Mouse (Mus musculus) liver, embryonic 11.5 days (tissue): Measurements from ENCODE around the gene Serpina1e. TPM values are rescaled to one million over a fixed set of nuclear protein-coding genes. Genes with fewer than 3 reads are reported as not detected.
"Not testable (repeated sequence)": the region's sequence is repeated elsewhere in the genome, so short reads cannot be mapped to it uniquely, and the experiment has no call there.

Source experiments
- ATAC-seq: fragments of 200-750 bp; cut with Nextera tagmentation; replicated peaks from 2 replicates; pipeline ENCODE4 v1.8.0; 2017; ENCODE audit warnings: moderate number of reproducible peaks, mild to moderate bottlenecking, moderate TSS enrichment, moderate library complexity; ENCODE audit not compliant: low FRiP score
- DNase-seq: peaks from one replicate; pipeline ENCODE4 v3.0.0-alpha.2; 2017; ENCODE audit warnings: low spot score
- H3K27ac ChIP-seq: fragments of 300-500 bp; sonication (generic); 2 replicates; pipeline ENCODE4 v1.5.1; 2014; ENCODE audit warnings: mild to moderate bottlenecking, low read depth, low read length, control low read depth
- H3K27me3 ChIP-seq: fragments of 300-500 bp; sonication (generic); replicated peaks from 2 replicates; pipeline ENCODE4 v1.6.1; 2014; ENCODE audit warnings: low read length, mixed read lengths; ENCODE audit not compliant: control insufficient read depth, insufficient read depth
- H3K36me3 ChIP-seq: fragments of 300-500 bp; sonication (generic); 2 replicates; pipeline ENCODE4 v1.6.1; 2014; ENCODE audit warnings: mild to moderate bottlenecking, low read length, moderate library complexity, mixed read lengths; ENCODE audit not compliant: control insufficient read depth, insufficient read depth
- H3K4me1 ChIP-seq: fragments of 300-500 bp; sonication (generic); replicated peaks from 2 replicates; pipeline ENCODE4 v1.6.1; 2014; ENCODE audit warnings: low read length, mixed read lengths; ENCODE audit not compliant: control insufficient read depth, insufficient read depth
- H3K4me2 ChIP-seq: fragments of 300-500 bp; sonication (generic); 2 replicates; pipeline ENCODE4 v1.6.1; 2014; ENCODE audit warnings: mild to moderate bottlenecking, control low read depth, moderate library complexity
- H3K4me3 ChIP-seq: fragments of 300-500 bp; sonication (generic); 2 replicates; pipeline ENCODE4 v1.5.1; 2014; ENCODE audit warnings: low read depth, low read length, control low read depth
- H3K9ac ChIP-seq: fragments of 300-500 bp; sonication (generic); 2 replicates; pipeline ENCODE4 v1.6.1; 2014; ENCODE audit warnings: low read depth, low read length, control low read depth
- H3K9me3 ChIP-seq: fragments of 300-500 bp; sonication (generic); 2 replicates; pipeline ENCODE4 v1.6.1; 2016; ENCODE audit warnings: low read length, inconsistent platforms, mixed read lengths; ENCODE audit not compliant: control insufficient read depth
- WGBS: fragments of 180-500 bp; shearing (Covaris S2); extraction: QIAGEN DNeasy Blood & Tissue Kit; methylation state at CpG from one replicate; pipeline ENCODE4 v1.1.7; 2014; 5-methylcytosine and 5-hydroxymethylcytosine counted together
- polyA plus RNA-seq: library from polyadenylated mRNA; unstranded; fragments of >200 nt; fragmentation: Nextera tagmentation; extraction: Ambion mirVana; gene quantifications from 2 replicates; pipeline ENCODE4 v1.2.1, GENCODE M21; 2014

The Serpina1e gene
- polyA plus RNA-seq, 1 experiment from 2014 or later = 37.7 TPM

DNA sequence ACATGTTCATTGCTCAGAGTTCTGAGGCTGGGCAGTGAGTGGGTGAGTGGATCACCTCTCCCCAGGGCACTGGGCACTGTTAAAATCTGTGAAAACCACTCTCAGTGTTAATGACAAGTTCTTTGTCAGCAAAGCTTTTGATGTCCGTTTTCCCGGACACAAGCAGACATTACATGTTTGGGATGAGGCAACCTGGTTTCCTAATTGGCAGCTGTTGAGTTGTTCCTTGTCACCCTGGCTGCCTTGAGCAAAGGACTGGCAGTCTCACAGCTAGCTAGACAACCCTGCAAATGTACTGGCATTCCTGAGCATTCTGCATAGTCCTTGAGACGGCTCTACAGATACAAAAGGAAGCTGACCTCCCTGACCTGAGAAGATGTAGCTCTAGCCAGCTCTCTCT, 18.3 kb upstream of the Serpina1e start:
- 76% methylated on average over 3 of the region's 3 CpGs for WGBS
- H3K4me3 ChIP-seq = no peak overlapping the region
- no peak overlapping the region for H3K4me2 ChIP-seq
- no peaks in the 10 kb centered on the region for H3K4me1 ChIP-seq
- H3K9me3 ChIP-seq = no peaks in the 10 kb centered on the region
- DNase-seq = no peak
- ATAC-seq = no peak
- H3K36me3 ChIP-seq = no peaks in the 10 kb centered on the region
- no peaks in the 10 kb centered on the region for H3K27me3 ChIP-seq
- no peak overlapping the region for H3K27ac ChIP-seq
- H3K9ac ChIP-seq = no peak overlapping the region

DNA sequence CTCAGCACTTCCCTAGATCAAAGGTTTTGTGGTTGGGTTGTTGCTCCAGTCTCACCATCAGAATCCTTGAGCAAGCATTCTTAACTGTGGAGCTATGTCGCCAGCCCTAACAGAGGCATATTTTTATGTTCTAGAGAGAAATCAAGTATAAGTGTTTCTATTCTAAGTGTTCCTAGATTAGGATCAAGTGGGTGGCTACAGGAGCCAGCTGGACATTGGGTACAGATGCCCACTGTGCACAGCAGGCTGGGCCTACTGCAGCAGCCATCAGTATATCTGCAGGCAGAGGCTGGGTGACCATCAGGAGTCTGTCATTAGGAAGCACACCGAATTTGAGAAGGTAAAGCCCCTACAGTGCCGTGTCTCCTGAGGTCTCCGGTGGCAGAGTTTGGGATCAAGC, 12.3 kb upstream of the Serpina1e start:
- H3K27me3 ChIP-seq = no peaks in the 10 kb centered on the region
- DNase-seq (no peak), ATAC-seq (no peak)
- WGBS = 88% methylated on average over 4 of the region's 4 CpGs
- H3K4me3 ChIP-seq = no peak overlapping the region
- no peak overlapping the region for H3K27ac ChIP-seq
- no peaks in the 10 kb centered on the region for H3K36me3 ChIP-seq
- no peaks in the 10 kb centered on the region for H3K4me1 ChIP-seq
- no peak overlapping the region for H3K9ac ChIP-seq
- H3K4me2 ChIP-seq = no peak overlapping the region
- H3K9me3 ChIP-seq = no peaks in the 10 kb centered on the region

DNA sequence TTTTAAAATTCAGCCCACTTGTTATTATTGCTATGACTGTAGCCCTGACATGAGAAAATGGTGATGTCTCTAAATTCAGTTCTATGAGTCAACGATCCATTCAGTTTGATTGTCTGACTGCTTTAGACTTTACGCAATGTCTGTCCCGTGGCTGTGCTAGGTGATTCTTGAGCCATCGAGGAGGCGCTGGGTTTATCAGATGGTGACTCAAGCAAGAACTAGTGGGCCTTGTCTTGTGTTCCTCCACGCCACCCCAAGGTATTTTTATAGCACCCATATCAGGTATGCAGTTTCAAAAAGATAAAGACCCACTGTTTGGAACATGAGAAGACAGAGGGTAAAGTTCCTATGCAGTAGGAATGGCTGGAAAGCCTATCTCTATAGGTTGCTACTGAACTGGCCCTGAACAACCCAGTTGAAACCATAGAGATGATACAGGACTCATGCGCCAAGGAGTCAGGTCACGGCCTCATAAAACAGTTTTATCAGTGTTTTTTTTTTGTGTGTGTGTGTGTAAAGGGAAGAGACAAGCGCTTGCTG, 10.9 kb upstream of the Serpina1e start:
- Histone ChIP-seq H3K36me3 (no peaks in the 10 kb centered on the region), H3K27me3 (no peaks in the 10 kb centered on the region), H3K9ac (no peak overlapping the region), H3K27ac (no peak overlapping the region), H3K4me1 (no peaks in the 10 kb centered on the region), H3K9me3 (no peaks in the 10 kb centered on the region), H3K4me2 (no peak overlapping the region), H3K4me3 (no peak overlapping the region)
- WGBS = 80% methylated on average over 9 of the region's 9 CpGs
- no peak for DNase-seq
- ATAC-seq = no peak

DNA sequence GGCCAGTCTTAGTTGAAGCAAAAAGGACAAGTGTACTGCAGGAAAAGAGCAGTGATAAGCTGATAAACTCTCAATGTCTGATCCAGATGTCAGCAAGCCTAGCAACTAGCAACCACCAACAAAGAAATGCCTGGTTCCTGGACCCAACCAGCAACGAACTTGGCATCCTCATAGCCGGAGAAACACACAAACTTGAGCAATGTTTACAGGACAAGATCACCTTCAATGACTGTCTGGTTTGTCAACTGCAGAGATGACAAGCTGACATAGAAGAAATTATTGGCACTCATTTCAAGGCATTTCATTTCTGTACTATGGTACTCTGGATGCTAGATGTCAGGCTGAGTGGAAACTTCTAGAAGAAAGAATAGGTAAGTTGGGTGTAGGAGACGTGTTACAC, 8.0 kb upstream of the Serpina1e start:
- ATAC-seq (no peak), DNase-seq (no peak)
- no peaks in the 10 kb centered on the region for H3K36me3 ChIP-seq
- no peak overlapping the region for H3K4me3 ChIP-seq
- no peaks in the 10 kb centered on the region; the same call in 1 of the 2 replicates for H3K9me3 ChIP-seq
- H3K4me2 ChIP-seq = no peak overlapping the region
- no peak overlapping the region for H3K9ac ChIP-seq
- H3K27ac ChIP-seq = no peak overlapping the region
- 60% methylated on average over 3 of the region's 3 CpGs for WGBS
- no peaks in the 10 kb centered on the region for H3K4me1 ChIP-seq
- no peaks in the 10 kb centered on the region for H3K27me3 ChIP-seq

DNA sequence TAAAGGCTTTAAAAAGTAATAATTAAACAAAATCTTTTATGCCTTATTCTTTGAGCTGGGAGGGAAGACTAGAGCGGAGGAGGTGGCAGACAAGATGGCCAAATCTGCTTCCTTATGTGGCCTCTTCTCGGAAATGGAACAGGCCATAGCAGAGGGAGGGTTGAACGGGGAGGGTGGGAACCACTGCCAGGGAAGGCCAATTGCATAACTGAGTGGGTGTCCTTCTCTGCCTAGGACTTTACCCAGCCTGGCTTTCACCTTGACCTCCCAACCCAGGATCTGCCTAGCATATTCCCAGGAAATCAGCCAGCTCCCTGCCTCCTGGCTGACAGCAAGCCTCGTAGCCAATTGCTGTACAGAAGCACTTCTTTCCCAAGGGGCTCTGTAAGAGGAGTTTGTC, 4.5 kb upstream of the Serpina1e start:
- no peak overlapping the region for H3K9ac ChIP-seq
- H3K4me2 ChIP-seq = no peak overlapping the region
- ATAC-seq (no peak), DNase-seq (no peak)
- H3K9me3 ChIP-seq = no peaks in the 10 kb centered on the region; the same call in 1 of the 2 replicates
- H3K27ac ChIP-seq = no peak overlapping the region
- no peaks in the 10 kb centered on the region for H3K27me3 ChIP-seq
- WGBS = 67% methylated on average over 4 of the region's 4 CpGs
- no peaks in the 10 kb centered on the region for H3K36me3 ChIP-seq
- H3K4me3 ChIP-seq = no peak overlapping the region
- H3K4me1 ChIP-seq = no peaks in the 10 kb centered on the region

DNA sequence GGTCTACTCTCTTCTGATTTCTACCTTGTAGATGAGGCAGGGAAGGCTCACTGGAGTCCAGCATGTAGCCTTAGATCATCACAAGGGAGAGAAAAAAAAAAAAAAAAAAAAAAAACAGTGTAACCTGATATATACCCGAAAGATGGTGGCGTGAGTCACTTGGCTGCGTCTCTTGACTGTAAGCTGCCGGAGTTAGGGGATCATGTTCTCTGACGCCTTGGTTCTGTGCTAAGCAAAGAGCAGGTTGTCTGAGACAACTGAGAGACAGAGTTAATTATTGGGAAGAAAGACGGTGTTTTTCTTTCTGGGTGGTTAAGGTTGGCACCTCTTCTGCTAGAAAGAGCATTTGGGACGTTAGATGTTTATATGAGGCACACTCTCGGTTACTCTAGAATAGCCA, 4.1 kb upstream of the Serpina1e start:
- ATAC-seq = no peak
- H3K9me3 ChIP-seq = no peaks in the 10 kb centered on the region; the same call in 1 of the 2 replicates
- no peak overlapping the region for H3K4me3 ChIP-seq
- H3K27ac ChIP-seq = no peak overlapping the region
- H3K27me3 ChIP-seq = no peaks in the 10 kb centered on the region
- DNase-seq = no peak
- H3K4me1 ChIP-seq = no peaks in the 10 kb centered on the region
- no peaks in the 10 kb centered on the region for H3K36me3 ChIP-seq
- WGBS = 77% methylated on average over 8 of the region's 8 CpGs
- H3K4me2 ChIP-seq = no peak overlapping the region
- no peak overlapping the region for H3K9ac ChIP-seq

DNA sequence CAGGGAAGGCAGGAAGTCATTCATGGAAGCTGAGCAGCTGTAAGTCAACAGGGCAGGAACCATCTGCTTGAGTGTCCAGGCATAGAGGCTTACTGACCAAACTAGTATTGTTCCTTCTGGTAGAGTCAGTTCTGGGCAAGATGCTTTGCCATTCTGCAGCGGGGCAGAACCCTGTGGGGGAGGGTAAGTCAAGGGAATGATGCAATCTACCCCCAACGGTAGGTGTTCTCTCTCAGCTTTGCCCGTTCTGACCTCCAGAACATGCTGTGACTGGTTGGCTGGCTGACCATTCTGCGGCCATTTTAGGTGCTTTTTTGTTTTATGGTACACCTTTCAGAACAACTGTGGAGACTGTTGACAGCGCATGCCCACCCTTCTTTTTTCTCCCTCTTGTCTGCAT, 3.6 kb upstream of the Serpina1e start:
- Histone ChIP-seq H3K27ac (no peak overlapping the region), H3K4me3 (no peak overlapping the region), H3K9me3 (no peaks in the 10 kb centered on the region; the same call in 1 of the 2 replicates), H3K4me2 (no peak overlapping the region), H3K4me1 (no peaks in the 10 kb centered on the region), H3K36me3 (no peaks in the 10 kb centered on the region), H3K27me3 (no peaks in the 10 kb centered on the region), H3K9ac (no peak overlapping the region)
- WGBS = 76% methylated on average over 5 of the region's 5 CpGs
- no peak for ATAC-seq
- no peak for DNase-seq

DNA sequence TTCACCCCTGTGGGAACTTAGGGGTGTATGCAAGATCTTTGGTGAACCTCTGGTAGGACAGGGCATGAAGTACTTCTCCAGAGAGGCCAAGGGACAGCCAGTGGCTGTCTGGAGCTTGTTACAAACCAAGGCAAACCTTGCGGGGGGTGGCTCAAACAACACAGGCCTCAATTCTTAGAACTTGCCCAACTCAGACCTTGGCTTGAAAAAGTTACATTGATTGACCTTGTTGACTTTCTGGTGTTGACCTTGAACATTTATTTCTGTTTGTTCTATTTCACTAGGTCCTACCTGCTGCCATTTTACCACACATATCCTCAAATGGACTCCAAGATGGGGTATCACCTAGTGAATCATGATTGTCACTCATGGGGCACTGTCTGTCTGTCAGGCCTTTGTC, 2.9 kb upstream of the Serpina1e start:
- WGBS = 92% methylated on average over 1 of the region's 1 CpGs
- Histone ChIP-seq H3K9ac (no peak overlapping the region), H3K9me3 (no peaks in the 10 kb centered on the region; the same call in 1 of the 2 replicates), H3K27me3 (no peaks in the 10 kb centered on the region), H3K36me3 (no peaks in the 10 kb centered on the region), H3K4me1 (no peaks in the 10 kb centered on the region), H3K4me2 (no peak overlapping the region), H3K4me3 (no peak overlapping the region), H3K27ac (no peak overlapping the region)
- DNase-seq = no peak
- ATAC-seq = no peak

DNA sequence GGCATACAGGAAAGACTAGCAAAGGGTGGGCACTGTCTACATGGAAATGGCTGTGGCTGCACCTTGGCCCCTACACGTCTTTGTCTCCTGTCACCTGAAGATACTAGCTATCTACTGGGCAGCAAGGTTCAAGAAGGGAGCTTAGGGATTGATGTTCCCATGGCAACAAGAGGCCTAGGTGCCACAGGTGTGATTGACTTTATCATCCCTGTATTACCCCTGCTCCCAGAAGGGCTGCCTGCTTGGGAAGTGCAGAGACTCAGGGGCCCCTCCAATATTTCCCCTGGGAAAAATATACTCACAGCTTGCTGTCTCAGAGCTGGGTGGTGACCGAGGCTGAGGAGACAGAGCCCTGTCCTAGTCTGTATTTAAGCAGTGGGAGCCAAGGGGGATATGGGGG, 2.2 kb downstream of the Serpina1e start:
- H3K9me3 ChIP-seq, H3K27ac ChIP-seq, H3K4me2 ChIP-seq, H3K36me3 ChIP-seq, ATAC-seq, H3K27me3 ChIP-seq, H3K4me3 ChIP-seq, H3K4me1 ChIP-seq, H3K9ac ChIP-seq, DNase-seq: not testable (repeated sequence)
- WGBS = 47% methylated on average over 2 of the region's 2 CpGs
